Mouse (Mus musculus): ENCODE results near the gene Kcnv2.

GRCm38 (mm10) chr19:27370174-27370573, 47.8 kb downstream of the Kcnv2 start:
- TF ChIP-seq CTCF (IDR thresholded peaks at IDR 0.05; ENCODE audit: extremely low read depth, insufficient read depth, insufficient read length, insufficient replicate concordance): no peak
- TF ChIP-seq POLR2A (IDR thresholded peaks at IDR 0.05; ENCODE audit: low read depth, low read length): no peak

Measured in spleen, adult 2 months (tissue).